Mouse (Mus musculus) intestine, embryonic 16.5 days (tissue): ENCODE results near the gene Fgfr2. TPM values are rescaled to one million over a fixed set of nuclear protein-coding genes. Genes with fewer than 3 reads are reported as not detected.

Experiments
- ATAC-seq: fragments of 200-750 bp; cut with Nextera tagmentation; 2 replicates; pipeline ENCODE4 v1.8.0; 2017; ENCODE audit warnings: moderate TSS enrichment, moderate library complexity
- H3K27ac ChIP-seq: fragments of 300-500 bp; sonication (generic); 2 replicates; pipeline ENCODE4 v1.5.1; 2014; ENCODE audit warnings: mild to moderate bottlenecking, low read length
- H3K27me3 ChIP-seq: fragments of 300-500 bp; sonication (generic); replicated peaks from 2 replicates; pipeline ENCODE4 v1.6.1; 2014; ENCODE audit warnings: low read length, control low read depth, mixed read lengths; ENCODE audit not compliant: control insufficient read depth, insufficient read depth
- H3K36me3 ChIP-seq: fragments of 300-500 bp; sonication (generic); 2 replicates; pipeline ENCODE4 v1.6.1; 2014; ENCODE audit warnings: low read length, control low read depth; ENCODE audit not compliant: control insufficient read depth, insufficient read depth
- H3K4me1 ChIP-seq: fragments of 300-500 bp; sonication (generic); 2 replicates; pipeline ENCODE4 v1.6.1; 2014; ENCODE audit warnings: low read length, control low read depth, mixed read lengths; ENCODE audit not compliant: control insufficient read depth, insufficient read depth
- H3K4me2 ChIP-seq: fragments of 300-500 bp; sonication (generic); 2 replicates; pipeline ENCODE4 v1.6.1; 2014; ENCODE audit warnings: low read depth, low read length, control low read depth
- H3K4me3 ChIP-seq: fragments of 300-500 bp; sonication (generic); 2 replicates; pipeline ENCODE4 v1.5.1; 2014; ENCODE audit warnings: mild to moderate bottlenecking, low read length
- H3K9ac ChIP-seq: fragments of 300-500 bp; sonication (generic); 2 replicates; pipeline ENCODE4 v1.6.1; 2014; ENCODE audit warnings: low read depth, low read length
- H3K9me3 ChIP-seq: fragments of 300-500 bp; sonication (generic); 2 replicates; pipeline ENCODE4 v1.6.1; 2016; ENCODE audit warnings: low read length, control low read depth; ENCODE audit not compliant: control insufficient read depth
- WGBS: fragments of 180-500 bp; shearing (Covaris S2); extraction: QIAGEN DNeasy Blood & Tissue Kit; methylation state at CpG from one replicate; pipeline ENCODE4 v1.1.7; 2014; 5-methylcytosine and 5-hydroxymethylcytosine counted together
- polyA plus RNA-seq: library from polyadenylated mRNA; unstranded; fragments of >200 nt; fragmentation: Nextera tagmentation; extraction: Ambion mirVana; gene quantifications from 2 replicates; pipeline ENCODE4 v1.2.1, GENCODE M21; 2015

Gene Fgfr2
- polyA plus RNA-seq, 1 experiment from 2014 or later, result 47.3 TPM

- H3K4me3 ChIP-seq, result no peak overlapping the region
- no peak overlapping the region for H3K27ac ChIP-seq
- no peak for ATAC-seq
- WGBS, result 79% methylated on average over 13 of the region's 13 CpGs
- no peak overlapping the region for H3K9ac ChIP-seq
- no peaks in the 10 kb centered on the region for H3K9me3 ChIP-seq
- peaks cover 28% of the 10 kb centered on the region for H3K4me1 ChIP-seq
- H3K27me3 ChIP-seq, result no peaks in the 10 kb centered on the region
- no peak overlapping the region for H3K4me2 ChIP-seq
- H3K36me3 ChIP-seq, result no peaks in the 10 kb centered on the region
These were observed 2465.4 kb downstream of the Fgfr2 start for GRCm38 (mm10) chr7:130657751-130658150.

GRCm38 (mm10) chr7:130656965-130657364, 2466.2 kb downstream of the Fgfr2 start:
- Histone ChIP-seq H3K9me3 (no peaks in the 10 kb centered on the region), H3K36me3 (no peaks in the 10 kb centered on the region), H3K27me3 (no peaks in the 10 kb centered on the region), H3K9ac (no peak overlapping the region), H3K4me1 (peaks cover 30% of the 10 kb centered on the region), H3K4me2 (no peak overlapping the region), H3K4me3 (no peak overlapping the region), H3K27ac (no peak overlapping the region)
- ATAC-seq, result no peak
- 93% methylated on average over 8 of the region's 8 CpGs for WGBS

GRCm38 (mm10) chr7:130654562-130654961, 2468.6 kb downstream of the Fgfr2 start:
- H3K4me3 ChIP-seq, result no peak overlapping the region
- H3K4me2 ChIP-seq, result no peak overlapping the region
- H3K9ac ChIP-seq, result 0 out of 2 replicates have a peak overlapping the region, but pooled peaks have one; percentile 17
- WGBS, result 45% methylated on average over 2 of the region's 2 CpGs
- H3K9me3 ChIP-seq, result no peaks in the 10 kb centered on the region
- H3K4me1 ChIP-seq, result peaks cover 31% of the 10 kb centered on the region
- peak overlapping the region; percentile 55 for H3K27ac ChIP-seq
- ATAC-seq, result peak; percentile 67
- no peaks in the 10 kb centered on the region for H3K27me3 ChIP-seq
- H3K36me3 ChIP-seq, result no peaks in the 10 kb centered on the region

- H3K36me3 ChIP-seq, result no peaks in the 10 kb centered on the region
- no peak overlapping the region for H3K4me3 ChIP-seq
- ATAC-seq, result no peak
- no peak overlapping the region for H3K9ac ChIP-seq
- H3K27me3 ChIP-seq, result no peaks in the 10 kb centered on the region
- WGBS, result 78% methylated on average over 6 of the region's 6 CpGs
- H3K4me1 ChIP-seq, result peaks cover 45% of the 10 kb centered on the region
- no peak overlapping the region for H3K4me2 ChIP-seq
- no peak overlapping the region for H3K27ac ChIP-seq
- no peaks in the 10 kb centered on the region for H3K9me3 ChIP-seq
These were observed 2470.1 kb downstream of the Fgfr2 start for GRCm38 (mm10) chr7:130653036-130653555.

GRCm38 (mm10) chr7:130650621-130651020, 2472.5 kb downstream of the Fgfr2 start:
- no peak for ATAC-seq
- Histone ChIP-seq H3K9ac (0 out of 2 replicates have a peak overlapping the region, but pooled peaks have one; percentile 18), H3K4me3 (no peak overlapping the region), H3K27me3 (no peaks in the 10 kb centered on the region), H3K4me1 (peaks cover 49% of the 10 kb centered on the region), H3K36me3 (no peaks in the 10 kb centered on the region), H3K9me3 (no peaks in the 10 kb centered on the region), H3K4me2 (no peak overlapping the region), H3K27ac (no peak overlapping the region)
- 83% methylated on average over 5 of the region's 5 CpGs for WGBS

- H3K4me2 ChIP-seq, result no peak overlapping the region
- H3K27ac ChIP-seq, result 0 out of 2 replicates have a peak overlapping the region, but pooled peaks have one; percentile 21
- H3K36me3 ChIP-seq, result no peaks in the 10 kb centered on the region
- 26% methylated on average over 7 of the region's 7 CpGs for WGBS
- ATAC-seq, result no peak
- no peaks in the 10 kb centered on the region for H3K9me3 ChIP-seq
- no peaks in the 10 kb centered on the region for H3K27me3 ChIP-seq
- peaks cover 38% of the 10 kb centered on the region for H3K4me1 ChIP-seq
- no peak overlapping the region for H3K9ac ChIP-seq
- H3K4me3 ChIP-seq, result no peak overlapping the region
These were observed 2473.9 kb downstream of the Fgfr2 start for GRCm38 (mm10) chr7:130649257-130649656.

- no peak for ATAC-seq
- Histone ChIP-seq H3K4me3 (no peak overlapping the region), H3K4me1 (peaks cover 33% of the 10 kb centered on the region), H3K36me3 (no peaks in the 10 kb centered on the region), H3K4me2 (no peak overlapping the region), H3K9ac (0 out of 2 replicates have a peak overlapping the region, but pooled peaks have one; percentile 86), H3K27me3 (no peaks in the 10 kb centered on the region), H3K9me3 (no peaks in the 10 kb centered on the region), H3K27ac (no peak overlapping the region)
- 75% methylated on average over 4 of the region's 4 CpGs for WGBS
These were observed 2475.1 kb downstream of the Fgfr2 start for GRCm38 (mm10) chr7:130648061-130648460.

GRCm38 (mm10) chr7:130646762-130647139, 2476.4 kb downstream of the Fgfr2 start:
- under 1% methylated on average over 18 of the region's 18 CpGs for WGBS
- H3K9ac ChIP-seq, result peak overlapping the region; percentile 86
- H3K4me3 ChIP-seq, result peak overlapping the region; percentile 68
- peaks cover 33% of the 10 kb centered on the region for H3K4me1 ChIP-seq
- H3K36me3 ChIP-seq, result no peaks in the 10 kb centered on the region
- peak overlapping the region; percentile 84 for H3K4me2 ChIP-seq
- peak overlapping the region; percentile 98 for H3K27ac ChIP-seq
- no peaks in the 10 kb centered on the region for H3K9me3 ChIP-seq
- H3K27me3 ChIP-seq, result no peaks in the 10 kb centered on the region
- ATAC-seq, result peak; percentile 63

- Histone ChIP-seq H3K4me3 (peak overlapping the region; percentile 68), H3K4me2 (peak overlapping the region; percentile 84), H3K27me3 (no peaks in the 10 kb centered on the region), H3K4me1 (peaks cover 33% of the 10 kb centered on the region), H3K9me3 (no peaks in the 10 kb centered on the region), H3K9ac (peak overlapping the region; percentile 86), H3K36me3 (no peaks in the 10 kb centered on the region), H3K27ac (peak overlapping the region; percentile 98)
- ATAC-seq, result peak; percentile 92
- under 1% methylated on average over 52 of the region's 55 CpGs for WGBS
These were observed 2477.0 kb downstream of the Fgfr2 start for GRCm38 (mm10) chr7:130645994-130646761.
